Mouse (Mus musculus): Measurements from ENCODE around the gene Speer4d.
"Not testable (repeated sequence)": the region's sequence is repeated elsewhere in the genome, so short reads cannot be mapped to it uniquely, and the experiment has no call there.

DNA sequence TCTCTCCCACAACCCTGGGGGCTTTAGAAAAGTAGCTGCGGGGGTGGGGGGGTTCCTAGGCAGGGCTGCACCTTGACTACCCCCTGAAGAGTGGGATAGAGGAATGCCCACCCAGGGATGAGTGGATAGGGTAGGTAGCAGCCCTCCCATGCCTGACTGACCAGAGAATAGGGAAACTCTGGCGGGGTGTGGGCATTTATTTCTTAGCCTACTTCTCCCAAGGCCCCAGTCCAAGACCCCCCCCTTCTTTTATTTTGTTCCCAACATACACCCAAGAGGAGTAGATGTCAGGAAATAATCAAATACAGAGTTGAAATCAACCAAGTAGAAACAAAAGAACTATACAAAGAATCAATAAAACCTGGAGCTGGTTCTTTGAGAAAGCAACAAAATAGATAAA is 18.8 kb downstream of the Speer4d start:
- TF ChIP-seq POLR2A (IDR thresholded peaks at IDR 0.05; ENCODE audit: extremely low read depth, insufficient read depth, low read length); CTCF (IDR thresholded peaks at IDR 0.05; ENCODE audit: low read depth, low read length): not testable (repeated sequence)

Measured in liver, adult 2 months (tissue).